Mouse (Mus musculus) ES-E14 (cell line): ENCODE data around the gene Kirrel3.

Experiments
- CHD2 ChIP-seq: IDR thresholded peaks from 2 replicates; pipeline ENCODE4 v1.6.1; 2014; ENCODE audit warnings: mild to moderate bottlenecking, low read depth, low read length, inconsistent platforms
- HCFC1 ChIP-seq: IDR thresholded peaks from 2 replicates; pipeline ENCODE4 v1.6.1; 2012; ENCODE audit warnings: low read length, inconsistent platforms, borderline replicate concordance; ENCODE audit not compliant: insufficient read depth
- MAFK ChIP-seq: IDR thresholded peaks from 2 replicates; pipeline ENCODE4 v1.6.1; 2014; ENCODE audit warnings: mild to moderate bottlenecking, low read depth, low read length, inconsistent platforms; ENCODE audit not compliant: insufficient read depth
- ZC3H11A ChIP-seq: IDR thresholded peaks from 2 replicates; pipeline ENCODE4 v1.6.1; 2012; ENCODE audit warnings: low read depth, mild to moderate bottlenecking, inconsistent platforms, low read length, borderline replicate concordance
- ZNF384 ChIP-seq: IDR thresholded peaks from 2 replicates; pipeline ENCODE4 v1.6.1; 2012; ENCODE audit warnings: low read depth, low read length, inconsistent platforms

DNA sequence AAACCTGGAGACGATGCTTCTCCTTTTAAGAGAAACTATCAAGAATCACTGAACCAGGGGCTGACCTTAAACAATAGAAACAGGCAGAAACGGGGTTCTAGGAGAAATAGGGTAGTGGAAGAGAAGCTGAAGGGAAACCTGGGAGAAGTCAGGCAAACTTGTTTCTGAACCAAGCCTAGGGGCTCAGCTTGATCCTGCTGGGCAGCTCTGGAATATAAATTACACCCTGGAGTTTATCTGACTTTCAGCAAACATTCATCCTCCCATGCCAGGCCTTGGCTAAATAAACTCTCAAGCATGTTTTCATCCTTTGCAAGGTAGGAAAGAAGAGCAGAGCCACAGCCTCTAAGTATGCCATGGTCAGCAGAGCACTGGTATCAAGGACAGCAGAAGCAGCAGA is 138.3 kb downstream of the Kirrel3 start:
- TF ChIP-seq ZNF384 (no peak), CHD2 (no peak), ZC3H11A (no peak), MAFK (no peak), HCFC1 (no peak)
